Mouse (Mus musculus) bone marrow, adult 2 months (tissue): ENCODE measurements around the gene Clcnkb. TPM values are rescaled to one million over a fixed set of nuclear protein-coding genes. Genes with fewer than 3 reads are reported as not detected.
A peak's percentile ranks its signal among the peaks of the same experiment; 100 is the strongest.

Source experiments
- H3K27ac ChIP-seq: fragments of 200-500 bp; 2 replicates; pipeline ENCODE4 v1.5.1; 2012; ENCODE audit warnings: low read depth, mild to moderate bottlenecking, control low read depth, inconsistent platforms, low read length; ENCODE audit not compliant: control insufficient read depth, poor library complexity, insufficient read depth
- H3K4me1 ChIP-seq: fragments of 200-500 bp; 2 replicates; pipeline ENCODE4 v1.6.1; 2011; ENCODE audit warnings: low read length; ENCODE audit not compliant: control insufficient read depth, insufficient read depth
- H3K4me3 ChIP-seq: fragments of 200-500 bp; replicated peaks from 2 replicates; pipeline ENCODE3; 2011; ENCODE audit warnings: mild to moderate bottlenecking, low read depth, low read length, control low read depth; ENCODE audit not compliant: control insufficient read depth
- CTCF ChIP-seq: fragments of 200-500 bp; IDR thresholded peaks from 2 replicates; pipeline ENCODE4 v1.5.1; 2011; ENCODE audit warnings: low read length, control low read depth; ENCODE audit not compliant: control insufficient read depth, insufficient read depth
- POLR2A ChIP-seq: fragments of 200-500 bp; IDR thresholded peaks from 2 replicates; pipeline ENCODE4 v1.6.1; 2011; ENCODE audit warnings: low read depth, mild to moderate bottlenecking, control low read depth, low read length, borderline replicate concordance; ENCODE audit not compliant: control insufficient read depth
- WGBS: fragments of 180-500 bp; shearing (Covaris S2); methylation state at CpG from one replicate; pipeline ENCODE4 v1.1.7; 2018; 5-methylcytosine and 5-hydroxymethylcytosine counted together
- polyA plus RNA-seq: library from polyadenylated mRNA; stranded (reverse); fragments of >200 nt; gene quantifications from 2 replicates; pipeline ENCODE4 v1.2.4, GENCODE M21; 2011; ENCODE audit warnings: low replicate concordance; ENCODE audit not compliant: missing spikeins, insufficient read depth, insufficient read length

Clcnkb gene
- polyA plus RNA-seq, 1 experiment: not detected

DNA sequence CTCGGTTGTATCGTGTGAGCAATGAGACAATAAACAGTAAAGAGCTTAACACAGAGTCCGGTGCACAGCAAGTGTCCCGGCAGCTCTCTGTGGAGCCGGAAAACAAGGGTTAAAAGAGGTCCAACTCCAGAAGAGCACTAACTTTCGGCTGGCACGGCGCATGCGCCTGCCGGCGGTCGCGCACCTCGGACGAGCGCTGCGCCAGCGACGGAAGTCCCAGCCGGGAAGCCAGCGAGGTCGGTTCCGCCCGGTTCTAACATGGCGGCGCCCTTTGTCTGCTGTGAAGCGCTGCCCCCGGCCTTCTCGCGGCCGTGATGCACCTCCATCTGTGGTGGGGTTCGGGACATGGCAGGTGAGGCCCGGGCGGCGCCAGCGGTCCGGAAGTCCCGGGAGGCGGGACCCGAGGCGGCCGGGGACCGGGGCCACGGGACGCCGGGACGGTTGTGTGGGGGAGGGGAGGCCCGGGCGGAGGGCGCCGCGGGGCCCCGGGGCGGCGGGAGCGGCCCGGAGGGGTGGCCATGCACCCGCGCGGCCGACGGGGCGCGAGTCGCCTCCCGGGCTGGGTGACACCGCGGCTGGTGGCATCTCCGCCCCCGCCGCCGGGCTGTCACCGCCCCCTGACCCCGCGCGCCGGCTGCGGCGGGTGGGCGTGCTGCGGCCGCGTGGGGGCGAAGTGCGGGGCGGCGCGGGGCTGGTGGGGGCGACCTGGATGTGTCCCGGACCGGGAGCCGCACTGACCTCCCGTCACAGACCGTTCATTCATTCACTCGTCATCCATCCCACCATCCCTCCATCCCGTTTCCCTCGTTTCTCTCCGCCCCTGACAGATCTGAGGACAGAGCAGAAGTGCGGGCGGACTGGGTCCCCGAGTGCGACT is 28.9 kb upstream of the Clcnkb start, which contains the start of gene Zbtb17:
Gene Zbtb17 (plus strand): TSS at position 204 of the 877 bp plus-strand sequence.
- Histone ChIP-seq H3K27ac (peak within 1 kb of the TSS; percentile 45; the same call in 1 of the 2 replicates), H3K4me3 (peak within 1 kb of the TSS; percentile 92), H3K4me1 (peaks cover 1% of the 10 kb centered on the region; the same call in 1 of the 2 replicates)
- TF ChIP-seq CTCF (0 out of 2 replicates have a peak, but pooled peaks have one; percentile 7), POLR2A (peak; percentile 64; the same call in 1 of the 2 replicates)
- WGBS: under 1% methylated on average over 72 of the region's 102 CpGs

DNA sequence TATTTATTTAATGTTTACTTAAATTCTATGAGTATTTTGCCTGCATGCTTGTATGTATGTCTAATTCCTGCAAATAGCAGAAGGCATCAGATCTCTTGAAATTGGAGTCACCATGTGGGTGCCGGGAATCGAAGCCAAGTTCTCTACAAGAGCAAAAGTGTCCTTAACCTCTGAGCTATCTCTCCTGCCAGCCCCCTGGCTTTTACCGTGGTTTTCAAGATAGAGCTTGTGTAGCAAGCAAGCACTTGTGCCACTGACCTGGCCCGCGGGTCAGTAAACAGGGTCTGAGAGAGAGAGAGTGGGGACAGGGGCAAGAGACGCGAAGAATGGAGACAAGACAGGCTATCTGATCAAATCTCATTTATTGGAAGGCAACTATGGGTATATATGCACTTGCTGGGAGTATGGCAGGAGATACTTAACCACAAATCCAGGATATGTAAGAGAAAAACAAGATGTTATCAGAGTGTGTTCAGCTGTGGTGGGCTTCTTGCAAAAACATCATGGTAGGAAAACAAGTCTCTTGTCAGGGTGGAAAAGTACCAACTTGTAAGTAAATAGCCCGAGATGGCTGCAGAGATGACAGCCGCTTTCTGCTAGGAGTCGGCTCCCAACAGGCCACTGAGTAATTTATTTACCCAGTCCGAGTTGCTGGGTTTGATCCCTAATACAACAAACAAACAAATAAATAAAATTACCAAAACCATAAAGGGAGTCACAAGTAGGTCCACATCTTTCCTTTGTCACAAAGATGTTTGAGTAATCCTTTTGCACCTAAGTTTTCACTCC is 28.0 kb upstream of the Clcnkb start:
- Histone ChIP-seq H3K4me1 (peaks cover 1% of the 10 kb centered on the region; the same call in 1 of the 2 replicates), H3K27ac (no peak overlapping the region), H3K4me3 (peak overlapping the region; percentile 92)
- TF ChIP-seq POLR2A: no peak
- TF ChIP-seq CTCF: no peak
- 29% methylated on average over 11 of the region's 11 CpGs for whole genome bisulfite sequencing

DNA sequence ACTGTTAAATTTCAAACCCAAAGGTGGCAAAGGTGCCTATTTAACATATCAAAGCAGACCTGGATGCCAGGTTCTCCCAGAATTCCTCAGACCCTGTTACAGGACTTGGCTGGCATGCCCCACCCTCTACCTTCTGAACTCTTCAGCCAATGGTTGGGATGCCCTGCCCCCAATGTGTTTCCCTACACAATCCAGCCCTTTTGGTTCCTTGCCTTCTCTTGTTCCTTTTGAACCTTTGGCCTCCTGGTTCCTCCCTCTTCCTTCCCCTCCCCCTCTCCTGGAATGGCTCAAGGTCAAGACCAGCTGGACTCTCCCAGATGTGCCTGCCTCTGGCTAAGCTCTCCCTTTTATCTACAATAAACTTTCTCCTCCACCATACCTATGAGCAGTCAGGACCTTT is 25.1 kb upstream of the Clcnkb start:
- Histone ChIP-seq H3K27ac (no peak overlapping the region), H3K4me1 (peaks cover 1% of the 10 kb centered on the region; the same call in 1 of the 2 replicates), H3K4me3 (no peak overlapping the region)
- TF ChIP-seq POLR2A (no peak), CTCF (no peak)

DNA sequence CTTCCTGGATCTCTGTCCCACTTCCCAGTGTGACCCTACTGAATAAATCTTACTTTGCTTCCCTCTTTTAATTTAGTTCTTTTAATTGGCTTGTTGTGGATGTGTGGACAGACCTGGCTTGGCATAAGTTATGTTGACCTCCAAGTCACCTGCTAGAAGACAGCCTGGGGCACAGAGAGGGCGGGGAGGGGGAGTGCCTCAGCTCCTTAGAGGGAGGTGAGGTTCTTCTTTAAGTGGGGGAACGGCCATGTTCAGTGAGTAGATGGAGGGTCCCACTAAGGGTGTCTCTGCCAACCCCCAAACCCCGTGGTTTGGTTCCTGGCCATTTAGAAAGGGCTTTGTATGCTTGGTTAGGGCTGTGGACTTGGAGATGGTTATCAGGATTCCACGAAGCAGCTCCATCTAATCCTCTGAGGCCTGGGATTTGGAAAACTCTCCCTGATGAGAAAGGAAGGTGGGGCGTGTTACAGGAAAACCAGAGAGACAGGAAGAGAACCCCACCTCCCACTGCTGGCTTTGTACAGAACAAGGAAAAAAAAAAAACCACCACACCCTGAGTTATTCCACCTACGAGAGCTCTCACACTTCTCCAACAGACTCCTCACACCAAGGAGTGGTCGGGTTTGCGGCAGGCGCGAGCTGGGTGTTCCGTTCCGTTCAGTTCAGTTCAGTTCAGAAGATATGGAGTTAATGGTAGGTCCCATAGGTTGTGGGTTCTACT is 23.4 kb upstream of the Clcnkb start:
- WGBS: 73% methylated on average over 12 of the region's 12 CpGs
- H3K4me1 ChIP-seq: no peaks in the 10 kb centered on the region; the same call in 1 of the 2 replicates
- TF ChIP-seq CTCF (no peak), POLR2A (no peak)
- no peak overlapping the region for H3K4me3 ChIP-seq
- no peak overlapping the region for H3K27ac ChIP-seq

DNA sequence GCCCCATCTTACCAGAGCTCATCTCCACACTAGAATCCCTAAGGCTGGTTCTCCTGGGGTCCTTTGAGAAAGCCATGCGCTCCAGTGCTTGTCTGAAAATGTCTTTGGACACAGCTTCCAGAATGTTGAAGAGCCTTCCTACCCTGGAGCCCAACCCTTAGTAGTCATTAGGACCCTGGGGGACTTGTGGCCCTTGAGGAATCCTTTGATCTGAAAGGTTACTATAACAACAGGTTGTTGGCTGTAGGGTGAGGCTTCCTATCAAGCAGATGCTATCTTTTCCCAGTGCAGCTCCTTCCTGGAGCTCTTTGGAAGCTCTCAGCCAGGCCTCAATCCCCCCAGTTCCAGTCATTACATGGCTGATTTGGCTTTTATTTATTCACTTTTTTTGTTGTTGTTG is 20.2 kb upstream of the Clcnkb start, which contains the start of gene Srarp:
Gene Srarp (minus strand): TSS at position 132 of the 400 bp plus-strand sequence.
- no peak for TF ChIP-seq CTCF
- TF ChIP-seq POLR2A: no peak
- H3K27ac ChIP-seq: no peak within 1 kb of the TSS
- WGBS: 88% methylated on average over 1 of the region's 1 CpGs
- no peak within 1 kb of the TSS for H3K4me3 ChIP-seq
- no peaks in the 10 kb centered on the region for H3K4me1 ChIP-seq

DNA sequence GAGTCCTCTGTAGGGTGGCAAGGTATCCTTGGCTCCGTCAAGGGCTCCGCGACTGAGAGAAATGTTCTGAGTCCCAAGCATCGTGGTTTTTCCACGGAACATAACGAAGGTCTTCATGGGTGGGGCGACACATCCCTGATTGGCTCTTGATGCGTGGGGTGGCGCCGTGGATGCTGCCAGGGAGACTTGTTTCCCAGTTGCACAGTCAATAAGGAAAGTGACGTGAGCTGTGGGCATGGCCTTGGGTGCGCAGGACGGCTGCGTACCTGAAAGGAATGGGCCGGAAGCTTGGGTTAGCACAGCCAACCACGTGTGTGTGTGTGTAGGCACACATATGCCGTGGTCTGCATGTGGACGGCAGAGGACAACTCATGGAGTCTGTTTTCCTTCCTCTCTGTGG is 17.4 kb upstream of the Clcnkb start:
- WGBS: 83% methylated on average over 18 of the region's 18 CpGs
- H3K4me3 ChIP-seq: no peak overlapping the region
- no peak for TF ChIP-seq CTCF
- peak overlapping the region; percentile 9; the same call in 1 of the 2 replicates for H3K27ac ChIP-seq
- H3K4me1 ChIP-seq: no peaks in the 10 kb centered on the region

DNA sequence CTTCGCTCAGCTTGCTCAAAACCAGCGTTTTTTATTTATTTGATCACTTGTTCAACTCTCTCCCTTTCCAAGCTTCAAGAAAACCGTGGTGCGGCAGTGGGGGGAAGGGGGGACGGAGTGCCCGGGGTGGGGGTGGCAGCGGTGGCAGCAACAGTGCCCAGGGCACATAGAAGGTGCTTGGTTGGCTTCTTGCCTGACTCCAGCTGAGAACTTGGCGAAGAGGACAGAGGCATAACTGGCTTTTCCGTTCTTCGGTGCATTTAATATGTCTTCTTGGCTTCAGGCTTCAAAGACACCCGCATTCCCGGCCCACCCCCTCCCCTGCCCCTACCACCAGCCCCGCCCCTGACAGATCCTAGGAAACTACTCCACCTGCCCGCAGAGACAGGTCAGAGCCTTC is 16.9 kb upstream of the Clcnkb start:
- H3K4me1 ChIP-seq: no peaks in the 10 kb centered on the region
- H3K4me3 ChIP-seq: no peak overlapping the region
- TF ChIP-seq POLR2A (no peak), CTCF (no peak)
- H3K27ac ChIP-seq: no peak overlapping the region
- WGBS: 78% methylated on average over 14 of the region's 14 CpGs
